Mouse (Mus musculus) midbrain, embryonic 11.5 days (tissue): ENCODE results near the gene Phf20. TPM values are rescaled to one million over a fixed set of nuclear protein-coding genes. Genes with fewer than 3 reads are reported as not detected.
"Not testable (repeated sequence)": the region's sequence is repeated elsewhere in the genome, so short reads cannot be mapped to it uniquely, and the experiment has no call there.

Source experiments
- ATAC-seq: fragments of 200-750 bp; cut with Nextera tagmentation; 2 replicates; pipeline ENCODE4 v1.8.0; 2017; ENCODE audit warnings: moderate TSS enrichment, moderate library complexity; ENCODE audit not compliant: low FRiP score
- DNase-seq: peaks from one replicate; pipeline ENCODE4 v3.0.0; 2015; ENCODE audit warnings: low spot score; ENCODE audit errors: missing footprints
- H3K27ac ChIP-seq: fragments of 300-500 bp; sonication (generic); 2 replicates; pipeline ENCODE4 v1.5.1; 2014; ENCODE audit warnings: low read depth, low read length
- H3K27me3 ChIP-seq: fragments of 300-500 bp; sonication (generic); 2 replicates; pipeline ENCODE4 v1.6.1; 2014; ENCODE audit warnings: mild to moderate bottlenecking, low read length, moderate library complexity, mixed read lengths; ENCODE audit not compliant: control insufficient read depth, insufficient read depth
- H3K36me3 ChIP-seq: fragments of 300-500 bp; sonication (generic); 2 replicates; pipeline ENCODE4 v1.6.1; 2014; ENCODE audit warnings: mild to moderate bottlenecking, low read length, moderate library complexity, mixed read lengths; ENCODE audit not compliant: control insufficient read depth, insufficient read depth
- H3K4me1 ChIP-seq: fragments of 300-500 bp; sonication (generic); 2 replicates; pipeline ENCODE4 v1.6.1; 2014; ENCODE audit warnings: low read length; ENCODE audit not compliant: control insufficient read depth, insufficient read depth
- H3K4me2 ChIP-seq: fragments of 300-500 bp; sonication (generic); 2 replicates; pipeline ENCODE4 v1.6.1; 2014; ENCODE audit warnings: mild to moderate bottlenecking, moderate library complexity
- H3K4me3 ChIP-seq: fragments of 300-500 bp; sonication (generic); 2 replicates; pipeline ENCODE4 v1.5.1; 2014; ENCODE audit warnings: low read depth, low read length
- H3K9ac ChIP-seq: fragments of 300-500 bp; sonication (generic); 2 replicates; pipeline ENCODE4 v1.6.1; 2014; ENCODE audit warnings: low read length
- H3K9me3 ChIP-seq: fragments of 300-500 bp; sonication (generic); 2 replicates; pipeline ENCODE4 v1.6.1; 2016; ENCODE audit warnings: low read length; ENCODE audit not compliant: control insufficient read depth
- WGBS: fragments of 180-500 bp; shearing (Covaris S2); extraction: QIAGEN DNeasy Blood & Tissue Kit; methylation state at CpG from one replicate; pipeline ENCODE4 v1.1.7; 2014; 5-methylcytosine and 5-hydroxymethylcytosine counted together
- polyA plus RNA-seq: library from polyadenylated mRNA; unstranded; fragments of >200 nt; fragmentation: Nextera tagmentation; extraction: Ambion mirVana; gene quantifications from 2 replicates; pipeline ENCODE4 v1.2.1, GENCODE M21; 2014

Phf20 gene
- polyA plus RNA-seq, 1 experiment from 2014 or later = 91.4 TPM

DNA sequence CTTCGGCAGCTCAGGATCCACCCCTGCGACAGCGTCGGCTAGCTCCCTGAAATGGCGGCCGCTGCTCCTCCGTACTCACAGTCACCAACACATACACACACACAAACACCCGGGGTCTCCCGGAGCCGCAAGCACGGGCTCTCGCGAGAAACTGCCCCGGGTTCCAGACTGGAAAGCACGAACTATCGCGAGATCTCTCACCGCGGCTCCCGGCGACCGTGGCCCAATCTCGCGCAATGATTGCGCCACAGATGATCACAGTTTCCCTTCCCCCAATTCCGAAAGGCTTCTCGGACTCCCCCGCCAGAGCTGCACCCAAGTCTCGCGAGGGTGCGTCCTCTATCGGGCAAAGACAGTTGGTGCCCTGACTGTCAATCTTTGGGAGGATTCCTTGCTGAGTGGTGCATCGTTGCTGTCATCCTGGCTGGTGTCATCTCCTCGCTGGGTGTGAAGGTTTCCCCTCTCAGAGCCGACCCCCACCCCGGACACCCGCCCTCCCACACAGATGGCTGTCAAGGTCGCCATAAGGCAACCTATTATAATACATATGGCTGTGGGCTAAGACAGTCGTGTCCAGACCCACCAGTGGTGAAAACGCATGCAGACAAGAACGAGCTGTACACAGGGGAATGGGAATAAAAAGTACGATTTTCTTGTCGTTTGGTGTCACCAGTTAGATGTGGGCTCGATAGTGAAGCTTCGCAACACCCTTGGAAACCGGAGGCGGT is 16.0 kb upstream of the Phf20 start, which contains the start of gene Rbm39:
TSS of gene Rbm39 (minus strand) at position 145 of the 728 bp plus-strand sequence.
- WGBS = under 1% methylated on average over 47 of the region's 47 CpGs
- peak within 1 kb of the TSS; percentile 89 for H3K27ac ChIP-seq
- no peaks in the 10 kb centered on the region for H3K9me3 ChIP-seq

DNA sequence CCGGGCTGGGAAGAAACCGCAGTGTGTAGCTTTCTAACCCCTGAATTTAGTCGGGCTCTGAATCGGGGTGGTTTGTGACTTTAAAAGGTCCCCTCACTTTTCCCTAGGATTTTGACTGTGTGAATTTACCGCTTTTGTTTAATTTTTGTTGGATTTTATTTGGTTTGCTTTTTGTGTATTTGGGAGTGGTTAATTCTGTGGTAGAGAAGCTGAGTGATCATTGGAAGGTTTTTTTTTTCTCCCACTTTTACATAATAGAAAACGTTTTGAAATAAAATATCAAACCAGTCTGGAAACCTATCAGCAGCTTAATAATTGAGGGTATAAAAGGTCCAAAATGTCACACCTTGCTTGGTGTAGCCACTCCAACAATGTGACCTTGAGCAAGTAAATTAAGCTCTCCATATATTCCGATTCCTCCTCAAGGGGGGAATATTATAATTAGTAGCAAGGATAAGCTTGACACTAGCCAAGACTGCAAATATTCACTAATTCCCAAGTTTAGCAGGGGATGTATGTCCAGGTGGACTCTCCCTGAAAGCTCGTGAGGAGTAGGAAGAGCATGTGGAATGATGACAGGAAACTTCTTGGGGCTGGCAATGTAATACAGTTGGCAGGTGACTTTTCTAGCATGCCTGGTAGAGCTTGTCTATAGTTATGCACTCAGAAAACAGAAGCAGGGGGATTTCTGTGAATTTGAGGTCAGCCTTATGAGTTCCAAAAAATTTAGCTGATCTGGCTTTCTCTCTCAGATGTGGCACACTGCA is 15.3 kb upstream of the Phf20 start:
- 21% methylated on average over 8 of the region's 8 CpGs for WGBS
- H3K27me3 ChIP-seq = no peaks in the 10 kb centered on the region
- H3K4me1 ChIP-seq = peaks cover 17% of the 10 kb centered on the region
- ATAC-seq (no peak), DNase-seq (no peak)
- H3K36me3 ChIP-seq = peaks cover 10% of the 10 kb centered on the region
- peak overlapping the region; percentile 69 for H3K9ac ChIP-seq
- H3K9me3 ChIP-seq = no peaks in the 10 kb centered on the region
- H3K27ac ChIP-seq = peak overlapping the region; percentile 89
- peak overlapping the region; percentile 90 for H3K4me3 ChIP-seq
- H3K4me2 ChIP-seq = peak overlapping the region; percentile 49

More for the DNA sequence above, 16.0 kb upstream of the Phf20 start, which contains the start of gene Rbm39:
- ATAC-seq = peak; percentile 96
- Histone ChIP-seq H3K9ac (peak within 1 kb of the TSS; percentile 100), H3K36me3 (peaks cover 12% of the 10 kb centered on the region), H3K4me2 (peak within 1 kb of the TSS; percentile 82), H3K4me3 (peak within 1 kb of the TSS; percentile 90), H3K27me3 (no peaks in the 10 kb centered on the region), H3K4me1 (peaks cover 17% of the 10 kb centered on the region)
- DNase-seq = peak; percentile 100

DNA sequence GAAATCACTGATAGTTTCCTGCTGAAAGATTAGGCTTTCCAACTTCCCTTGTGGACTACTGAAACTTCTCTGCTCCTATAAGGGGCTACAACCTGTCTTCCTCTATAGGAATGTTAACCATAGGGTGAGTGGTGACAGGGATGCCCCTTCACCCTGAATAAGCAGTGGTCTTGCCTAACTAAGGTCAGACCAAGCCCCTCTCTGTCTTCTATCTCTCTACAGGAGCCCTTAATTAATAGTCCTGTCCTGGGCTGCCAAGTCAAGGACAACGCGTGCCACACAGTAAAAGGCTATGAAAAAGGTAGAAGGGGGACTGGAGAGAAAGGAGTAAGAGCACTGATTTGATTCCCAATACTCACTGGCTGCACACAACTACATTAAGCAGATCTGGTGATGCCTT is 14.7 kb upstream of the Phf20 start:
- H3K9me3 ChIP-seq = no peaks in the 10 kb centered on the region
- no peak overlapping the region for H3K9ac ChIP-seq
- peaks cover 17% of the 10 kb centered on the region for H3K4me1 ChIP-seq
- H3K27me3 ChIP-seq = no peaks in the 10 kb centered on the region
- no peak overlapping the region for H3K27ac ChIP-seq
- ATAC-seq (no peak), DNase-seq (no peak)
- no peak overlapping the region for H3K4me3 ChIP-seq
- H3K4me2 ChIP-seq = no peak overlapping the region
- 81% methylated on average over 2 of the region's 2 CpGs for WGBS
- H3K36me3 ChIP-seq = peaks cover 10% of the 10 kb centered on the region

DNA sequence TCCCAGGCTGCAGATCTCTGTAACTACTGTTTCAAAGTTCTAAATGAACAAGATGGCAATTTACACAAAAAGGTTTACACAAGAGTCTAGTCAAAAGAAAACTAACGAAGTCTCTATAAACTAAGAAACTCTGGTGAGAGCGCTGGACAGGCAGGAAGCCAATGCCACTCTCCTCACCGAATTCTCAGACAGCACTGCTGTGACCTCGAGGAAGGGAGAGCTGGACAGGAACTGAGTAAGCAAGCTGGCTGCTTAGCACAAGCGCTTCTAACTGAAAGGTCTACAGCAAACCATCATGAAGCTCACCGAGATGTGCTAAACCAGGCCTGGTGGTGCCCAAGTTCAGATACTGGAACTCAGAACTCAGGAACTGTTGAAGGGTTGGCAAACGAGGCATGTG is 7.0 kb upstream of the Phf20 start:
- H3K36me3 ChIP-seq, H3K4me2 ChIP-seq, ATAC-seq, H3K9me3 ChIP-seq, H3K9ac ChIP-seq, H3K4me3 ChIP-seq, H3K4me1 ChIP-seq, DNase-seq, H3K27ac ChIP-seq, H3K27me3 ChIP-seq: not testable (repeated sequence)
- WGBS = 84% methylated on average over 7 of the region's 7 CpGs

DNA sequence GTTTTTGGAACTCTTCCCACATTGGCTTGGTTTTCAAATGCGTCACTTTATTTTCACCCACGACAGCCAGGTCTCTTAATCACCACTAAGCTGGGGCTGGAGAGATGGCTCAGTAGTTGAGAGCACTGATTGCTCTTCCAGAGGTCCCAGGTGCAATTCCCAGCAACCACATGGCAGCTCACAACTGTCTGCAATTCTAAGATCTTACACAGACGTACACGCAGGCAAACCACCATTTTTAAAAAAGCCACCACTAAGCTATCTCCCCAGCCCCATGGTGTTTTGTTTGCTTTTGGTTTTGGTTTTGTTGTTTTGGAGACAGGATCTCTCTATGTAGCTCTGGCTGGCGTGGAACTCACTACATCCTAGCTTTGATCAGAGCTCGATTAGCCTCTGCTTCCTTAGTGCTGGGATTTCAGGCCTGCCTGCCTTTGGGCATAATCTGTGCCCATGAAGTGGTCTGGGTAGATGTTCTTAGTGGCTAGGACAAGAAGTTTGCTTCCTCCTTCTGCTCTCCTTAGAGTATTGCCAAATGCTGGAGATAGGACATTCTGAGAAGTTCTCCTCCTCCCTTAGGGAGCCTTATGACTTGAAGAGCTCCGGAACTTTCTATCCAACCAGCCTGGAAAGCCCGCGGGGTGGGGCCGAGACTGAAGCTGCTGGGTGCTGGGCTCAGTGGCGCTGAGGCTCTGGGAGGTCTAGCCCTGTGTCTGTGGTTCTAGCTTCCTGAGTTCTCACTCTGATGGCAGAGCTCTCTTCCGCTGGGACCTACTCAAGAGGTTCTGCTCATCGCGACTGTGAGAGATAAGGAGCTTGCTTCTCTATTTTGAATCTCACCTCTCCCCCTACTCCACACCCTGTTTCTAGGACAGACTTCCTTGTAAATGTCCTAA is 6.0 kb upstream of the Phf20 start:
- WGBS = 87% methylated on average over 14 of the region's 14 CpGs
- Histone ChIP-seq H3K27ac (no peak overlapping the region), H3K36me3 (no peaks in the 10 kb centered on the region), H3K9me3 (no peaks in the 10 kb centered on the region), H3K4me1 (no peaks in the 10 kb centered on the region), H3K9ac (no peak overlapping the region), H3K4me2 (no peak overlapping the region), H3K27me3 (no peaks in the 10 kb centered on the region), H3K4me3 (no peak overlapping the region)
- no peak for DNase-seq
- no peak for ATAC-seq

DNA sequence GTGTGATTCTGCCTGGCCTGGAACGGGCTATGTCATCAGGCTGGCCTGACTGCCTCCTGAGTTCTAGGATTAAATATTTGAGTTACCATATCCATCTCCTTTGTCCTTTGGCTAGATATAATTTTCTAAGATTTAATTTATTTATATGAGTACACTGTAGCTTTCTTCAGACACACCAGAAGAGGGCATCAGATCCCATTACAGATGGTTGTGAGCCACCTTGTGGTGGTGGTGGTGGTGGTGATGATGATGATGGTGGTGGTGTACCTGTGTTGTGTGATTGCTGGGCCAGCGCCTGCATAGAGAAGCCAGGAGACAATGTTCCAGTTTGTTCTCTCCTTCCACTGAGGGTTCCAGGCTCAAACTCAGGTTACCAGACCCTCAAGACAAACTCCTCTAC is 4.7 kb upstream of the Phf20 start:
- Histone ChIP-seq H3K27ac (no peak overlapping the region), H3K4me1 (no peaks in the 10 kb centered on the region), H3K27me3 (no peaks in the 10 kb centered on the region), H3K9me3 (no peaks in the 10 kb centered on the region), H3K36me3 (no peaks in the 10 kb centered on the region), H3K4me3 (no peak overlapping the region), H3K9ac (no peak overlapping the region), H3K4me2 (no peak overlapping the region)
- ATAC-seq = no peak
- no peak for DNase-seq
- 83% methylated on average over 2 of the region's 2 CpGs for whole genome bisulfite sequencing

DNA sequence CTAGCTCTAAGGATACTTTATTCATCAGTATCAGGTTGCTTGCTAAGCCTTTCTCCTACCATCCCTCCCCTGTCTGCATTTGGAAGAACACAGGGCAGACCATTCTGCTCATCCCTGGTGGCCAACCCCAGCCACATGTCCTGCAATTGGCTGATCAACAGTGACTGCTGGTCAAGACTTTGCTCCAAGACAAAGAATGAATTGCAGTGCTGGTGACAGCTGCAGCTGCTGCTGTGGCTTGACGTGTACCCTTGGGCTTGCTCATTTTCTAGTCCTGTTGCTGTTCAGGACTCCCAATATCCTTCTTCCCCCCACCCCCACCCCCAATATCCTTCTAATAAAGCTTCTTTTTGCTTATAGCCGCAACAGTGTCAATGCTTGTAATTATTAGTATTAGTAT is 4.2 kb upstream of the Phf20 start:
- no peak for ATAC-seq
- Histone ChIP-seq H3K27me3 (no peaks in the 10 kb centered on the region), H3K36me3 (no peaks in the 10 kb centered on the region), H3K9me3 (no peaks in the 10 kb centered on the region), H3K4me2 (no peak overlapping the region), H3K27ac (no peak overlapping the region), H3K4me3 (no peak overlapping the region), H3K9ac (no peak overlapping the region), H3K4me1 (no peaks in the 10 kb centered on the region)
- DNase-seq = no peak
- 78% methylated on average over 2 of the region's 2 CpGs for WGBS

DNA sequence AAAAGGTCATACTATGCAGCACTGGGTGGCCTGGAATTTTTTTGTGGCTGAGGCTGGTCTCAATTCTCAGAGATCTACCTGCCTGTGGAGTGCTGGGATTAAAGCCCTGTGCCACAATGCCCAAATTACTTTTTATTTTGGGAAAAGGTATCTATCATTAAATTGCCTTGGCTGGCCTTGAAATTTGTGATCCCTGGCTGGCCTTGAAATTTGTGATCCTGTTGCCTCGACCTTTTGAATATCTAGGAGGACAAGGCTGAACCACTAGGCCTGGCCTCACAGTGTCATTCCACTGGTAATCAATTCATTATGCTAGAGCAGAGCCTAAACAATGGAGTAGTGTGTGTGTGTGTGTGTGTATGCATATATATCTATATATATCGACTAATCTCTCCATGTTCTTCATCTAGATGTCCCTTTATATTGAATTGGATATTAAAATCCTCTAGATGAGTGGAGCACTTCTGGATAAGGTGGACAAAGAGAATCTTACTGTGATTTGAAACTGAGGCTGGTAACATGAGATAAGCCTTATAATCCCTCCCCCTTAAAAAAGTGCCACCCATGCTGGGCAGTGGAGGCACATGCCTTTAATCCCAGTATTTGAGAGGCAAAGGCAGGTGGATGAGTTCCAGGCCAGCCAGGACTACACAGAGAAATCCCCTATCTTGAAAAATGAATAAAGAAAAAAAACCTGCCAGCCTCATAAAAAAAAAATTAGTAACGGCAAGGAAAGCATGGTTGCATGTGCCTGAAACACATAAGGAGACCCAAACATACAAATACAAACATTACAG is 3.0 kb upstream of the Phf20 start:
- no peak overlapping the region for H3K4me2 ChIP-seq

More for the DNA sequence above, 3.0 kb upstream of the Phf20 start:
- no peak overlapping the region for H3K9ac ChIP-seq
- H3K9me3 ChIP-seq = no peaks in the 10 kb centered on the region
- no peaks in the 10 kb centered on the region for H3K27me3 ChIP-seq
- DNase-seq = no peak
- ATAC-seq = no peak
- no peaks in the 10 kb centered on the region for H3K36me3 ChIP-seq
- 82% methylated on average over 3 of the region's 3 CpGs for WGBS
- H3K27ac ChIP-seq = no peak overlapping the region
- no peak overlapping the region for H3K4me3 ChIP-seq
- peaks cover 4% of the 10 kb centered on the region for H3K4me1 ChIP-seq
